In the genomic region with DNA sequence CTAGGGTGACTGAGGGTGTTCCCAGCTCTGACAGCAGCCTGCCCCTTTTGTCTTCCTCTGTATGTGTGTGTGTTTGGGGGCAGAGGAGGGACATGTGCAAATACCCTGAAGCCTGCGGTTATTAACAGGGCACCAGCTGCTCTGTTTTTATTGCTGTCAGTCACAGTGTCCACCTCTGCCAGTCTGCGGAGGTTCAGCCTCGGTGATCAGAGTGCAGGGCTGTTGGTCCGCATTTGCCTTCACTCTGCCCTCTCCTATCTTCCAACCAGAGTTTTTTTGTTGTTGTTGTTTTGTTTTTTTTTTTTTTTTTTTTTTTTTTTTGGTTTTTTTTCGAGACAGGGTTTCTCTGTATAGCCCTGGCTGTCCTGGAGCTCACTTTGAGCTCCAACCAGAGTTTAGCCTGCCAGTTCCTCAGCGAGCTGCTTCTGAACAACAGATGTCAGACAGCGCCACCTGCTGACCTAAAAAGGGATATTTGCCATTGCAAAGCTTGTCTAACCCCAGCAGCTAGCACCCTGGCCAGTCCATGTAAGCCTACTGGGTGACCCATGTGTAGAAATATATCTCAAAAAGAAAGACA, we compare ENCODE assay signal across 9 mouse cellular contexts.
A peak's percentile ranks its signal among the peaks of the same experiment; 100 is the strongest.
DNase-seq lines count a peak whose midpoint lies in the region; ATAC-seq lines count a peak whose summit lies in the region.
"Had no signal": no experiment of that assay in that cellular context is flagged by ENCODE, and none has a peak within 500 bp of the region (broad histone marks: within the 10 kb centered on the region; RNA-seq: fewer than 3 reads in every experiment).

No protein-coding gene starts in this region.

- H3K4me1 ChIP-seq in limb, embryonic 10.5 days: no peaks in the 10 kb centered on the region
- H3K4me1 ChIP-seq in midbrain, embryonic 14.5 days (ENCODE audit: control insufficient read depth, insufficient read depth, low read length): peaks cover 3% of the 10 kb centered on the region; the same call in 1 of the 2 replicates

- H3K27me3 ChIP-seq in limb, embryonic 10.5 days (ENCODE audit: low read depth, poor library complexity, severe bottlenecking): peaks cover 6% of the 10 kb centered on the region; the same call in 1 of the 2 replicates
- H3K27me3 ChIP-seq in midbrain, embryonic 14.5 days (ENCODE audit: control insufficient read depth, insufficient read depth, low read length): no peaks in the 10 kb centered on the region
- H3K27me3 ChIP-seq: CH12.LX had no signal

- H3K4me2 ChIP-seq in midbrain, embryonic 14.5 days (ENCODE audit: low read length): peak overlapping the region; percentile 13; the same call in 1 of the 2 replicates

- H3K4me3 ChIP-seq in limb, embryonic 10.5 days: no peak overlapping the region
- H3K4me3 ChIP-seq in midbrain, embryonic 14.5 days (replicated peaks; ENCODE audit: low read depth, low read length): no peak overlapping the region

- H3K9me3 ChIP-seq in limb, embryonic 10.5 days (replicated peaks): no peaks in the 10 kb centered on the region
- H3K9me3 ChIP-seq in midbrain, embryonic 14.5 days (ENCODE audit: control insufficient read depth, low read length): peaks cover 3% of the 10 kb centered on the region; the same call in 1 of the 2 replicates

- DNase-seq in spleen, postnatal 10 days (ENCODE audit: low spot score in 2 of 2): peak; percentile 6 to 57
- DNase-seq in spleen, adult 12 weeks (ENCODE audit: low spot score): no peak
- DNase-seq in embryo, embryonic 11 days: peak; percentile 91
- peak; percentile 34 for DNase-seq in gastrocnemius, postnatal 25 days
- peak; percentile 51 to 81 for DNase-seq in kidney, adult 8-10 months
- DNase-seq in limb, embryonic 10.5 days (ENCODE audit: low spot score): peak; percentile 85
- DNase-seq in midbrain, embryonic 14.5 days: peak; percentile 95
- DNase-seq in telencephalon, adult 2 months (ENCODE audit: low read depth, low spot score): peak; percentile 55

- H3K9ac ChIP-seq in midbrain, embryonic 14.5 days (replicated peaks; ENCODE audit: low read length): no peak overlapping the region

- ATAC-seq in midbrain, embryonic 14.5 days (ENCODE audit: low FRiP score, low TSS enrichment): peak; percentile 75; the same call in 1 of the 2 replicates

- H3K36me3 ChIP-seq in limb, embryonic 10.5 days: no peaks in the 10 kb centered on the region
- no peaks in the 10 kb centered on the region for H3K36me3 ChIP-seq in midbrain, embryonic 14.5 days (ENCODE audit: control insufficient read depth, insufficient read depth, low read length)

- 36% methylated on average over 7 of the region's 7 CpGs for WGBS in limb, embryonic 10.5 days
- WGBS in midbrain, embryonic 14.5 days: 14% methylated on average over 7 of the region's 7 CpGs

- no peak overlapping the region for H3K27ac ChIP-seq in limb, embryonic 10.5 days
- H3K27ac ChIP-seq in midbrain, embryonic 14.5 days (replicated peaks; ENCODE audit: low read depth, low read length): no peak overlapping the region
